Mouse (Mus musculus): Measurements from ENCODE around the gene Fcmr. TPM values are rescaled to one million over a fixed set of nuclear protein-coding genes. Genes with fewer than 3 reads are reported as not detected.

Fcmr gene
- not detected in 2 replicates for polyA plus RNA-seq (2016; fragmentation: Nextera tagmentation; extraction: Ambion mirVana)

DNA sequence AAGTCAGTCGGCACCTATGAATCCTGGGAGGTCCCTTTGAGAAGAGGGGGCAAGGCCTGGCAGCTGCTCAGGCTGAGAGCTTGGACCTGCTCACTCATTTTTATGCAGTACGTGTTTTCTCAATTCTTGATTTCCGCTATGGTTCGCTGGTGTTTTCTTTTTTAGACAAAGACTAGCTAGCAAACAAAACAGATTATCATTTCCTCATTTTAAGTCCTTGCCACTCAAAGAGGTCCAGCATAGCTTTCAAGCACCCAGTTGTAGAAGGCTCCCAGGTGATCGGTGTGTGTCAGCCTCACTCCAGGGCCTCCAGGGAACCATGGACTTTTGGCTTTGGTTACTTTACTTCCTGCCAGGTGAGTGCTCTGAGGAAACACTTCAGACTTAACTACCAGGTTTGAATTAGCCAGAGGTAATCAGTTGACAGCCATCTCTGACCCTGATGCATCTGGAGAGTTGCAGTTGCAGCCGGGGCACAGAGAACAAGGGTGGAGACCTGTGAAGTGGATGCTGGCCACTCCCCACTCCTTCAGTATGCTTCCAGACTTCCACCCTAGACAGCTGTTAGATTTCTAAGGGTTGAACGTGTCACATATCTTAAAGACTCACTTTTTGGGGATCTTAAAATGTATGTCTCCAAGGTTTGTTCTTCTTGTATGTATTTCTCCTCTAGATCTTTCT lies at the start of gene Fcmr:
Fcmr (plus strand) TSS at position 129 of the 681 bp plus-strand sequence.
- Histone ChIP-seq H3K4me1 (replicated peaks) (no peaks in the 10 kb centered on the region), H3K9me3 (no peaks in the 10 kb centered on the region), H3K4me2 (no peak within 1 kb of the TSS), H3K4me3 (replicated peaks) (no peak within 1 kb of the TSS), H3K36me3 (no peaks in the 10 kb centered on the region), H3K9ac (replicated peaks) (no peak within 1 kb of the TSS), H3K27ac (no peak within 1 kb of the TSS), H3K27me3 (no peaks in the 10 kb centered on the region)
- ATAC-seq (ENCODE audit: insufficient number of reproducible peaks, insufficient read depth, low FRiP score, low TSS enrichment, low read depth) = no peak
- 80% methylated on average over 7 of the region's 7 CpGs for WGBS

DNA sequence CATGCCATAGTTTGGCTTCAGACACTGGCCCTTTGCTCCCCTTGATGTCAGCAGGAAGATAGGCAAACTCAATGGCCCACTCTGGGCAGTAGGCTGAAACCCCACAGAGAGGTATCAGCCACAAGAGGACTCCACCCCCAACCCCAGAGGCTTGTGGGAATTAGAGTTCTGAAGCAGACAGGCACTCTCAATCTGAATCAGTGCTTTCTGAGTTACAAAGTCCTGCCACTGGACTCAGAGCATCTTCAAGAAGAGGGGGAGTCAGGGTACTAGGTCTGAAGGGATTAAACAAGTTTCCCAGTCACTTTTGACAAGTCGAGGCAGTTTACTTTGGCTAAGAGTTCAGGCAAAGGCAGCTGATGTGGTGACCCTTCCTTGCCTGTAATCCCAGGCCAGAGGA lies 45.7 kb upstream of the Fcmr start:
- H3K9ac ChIP-seq (replicated peaks) = no peak overlapping the region
- 83% methylated on average over 1 of the region's 1 CpGs for WGBS
- no peak overlapping the region for H3K27ac ChIP-seq
- no peak for ATAC-seq (ENCODE audit: insufficient number of reproducible peaks, insufficient read depth, low FRiP score, low TSS enrichment, low read depth)
- H3K4me2 ChIP-seq = no peak overlapping the region
- no peaks in the 10 kb centered on the region for H3K4me1 ChIP-seq (replicated peaks)
- H3K27me3 ChIP-seq = no peaks in the 10 kb centered on the region
- no peak overlapping the region for H3K4me3 ChIP-seq (replicated peaks)
- no peaks in the 10 kb centered on the region for H3K36me3 ChIP-seq
- no peaks in the 10 kb centered on the region for H3K9me3 ChIP-seq

DNA sequence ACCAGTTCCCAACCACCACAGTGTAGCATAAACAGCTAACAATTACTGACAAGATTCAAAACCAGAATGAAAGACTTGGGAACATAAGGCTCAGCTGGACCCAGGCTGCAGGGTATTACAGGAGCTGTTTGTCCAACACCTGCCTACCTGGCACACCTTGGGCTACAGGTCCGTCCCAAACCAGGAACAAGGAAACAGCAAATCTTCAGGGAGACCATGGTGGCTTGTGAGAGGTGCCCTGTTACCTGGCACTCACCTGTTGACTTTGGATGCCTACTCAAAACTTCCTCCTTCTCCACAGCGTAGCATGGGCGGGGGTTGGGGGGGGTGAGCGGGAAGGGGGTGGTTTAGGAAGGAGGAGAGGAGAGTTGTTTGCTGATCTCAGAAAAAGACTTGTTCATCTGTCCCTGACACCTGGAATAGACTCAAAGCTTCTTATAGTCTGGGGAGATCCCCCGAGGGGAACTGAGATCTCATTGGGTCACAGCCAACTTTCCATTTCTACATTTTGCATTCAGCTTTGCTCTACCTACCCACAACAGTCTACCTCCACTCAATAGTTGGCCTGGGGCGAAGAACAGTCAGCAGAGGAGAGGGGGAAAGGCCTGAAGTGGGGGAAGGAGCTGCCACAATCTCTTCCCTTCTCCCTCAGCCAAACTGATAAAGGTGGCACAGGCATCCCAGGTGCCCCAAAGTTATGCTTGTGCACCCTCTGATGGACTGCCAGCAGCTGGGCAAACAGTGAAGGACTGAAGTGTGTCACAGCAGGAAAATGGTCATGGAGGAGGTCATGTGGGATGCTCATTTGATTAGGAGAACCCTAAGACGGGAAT lies 44.9 kb upstream of the Fcmr start:
- H3K4me3 ChIP-seq (replicated peaks) = no peak overlapping the region
- no peaks in the 10 kb centered on the region for H3K27me3 ChIP-seq
- H3K9ac ChIP-seq (replicated peaks) = no peak overlapping the region
- no peaks in the 10 kb centered on the region for H3K36me3 ChIP-seq
- H3K4me1 ChIP-seq (replicated peaks) = no peaks in the 10 kb centered on the region
- no peak overlapping the region for H3K4me2 ChIP-seq
- 80% methylated on average over 7 of the region's 7 CpGs for WGBS
- no peak for ATAC-seq (ENCODE audit: insufficient number of reproducible peaks, insufficient read depth, low FRiP score, low TSS enrichment, low read depth)
- H3K27ac ChIP-seq = no peak overlapping the region
- no peaks in the 10 kb centered on the region for H3K9me3 ChIP-seq

DNA sequence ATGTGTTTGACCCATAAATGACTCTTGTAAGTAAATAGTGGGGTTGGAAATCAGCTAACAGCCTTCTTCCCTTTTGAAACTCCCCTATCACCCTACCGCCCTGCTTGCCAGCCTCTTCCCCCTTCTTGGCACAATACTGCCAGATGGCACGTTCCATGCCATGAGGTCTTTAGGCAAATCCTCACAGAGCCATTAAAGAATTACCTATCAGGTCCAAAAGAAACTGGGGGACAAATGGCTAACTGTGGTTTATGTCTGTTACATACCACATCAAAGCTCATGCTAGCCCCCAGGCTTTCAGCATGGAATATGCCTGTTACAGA lies 44.4 kb upstream of the Fcmr start:
- no peaks in the 10 kb centered on the region for H3K36me3 ChIP-seq
- no peak overlapping the region for H3K9ac ChIP-seq (replicated peaks)
- no peak overlapping the region for H3K4me3 ChIP-seq (replicated peaks)
- WGBS = 79% methylated on average over 2 of the region's 2 CpGs
- H3K9me3 ChIP-seq = no peaks in the 10 kb centered on the region
- H3K27ac ChIP-seq = no peak overlapping the region
- H3K4me2 ChIP-seq = no peak overlapping the region
- H3K4me1 ChIP-seq (replicated peaks) = no peaks in the 10 kb centered on the region
- H3K27me3 ChIP-seq = no peaks in the 10 kb centered on the region
- ATAC-seq (ENCODE audit: insufficient number of reproducible peaks, insufficient read depth, low FRiP score, low TSS enrichment, low read depth) = no peak

DNA sequence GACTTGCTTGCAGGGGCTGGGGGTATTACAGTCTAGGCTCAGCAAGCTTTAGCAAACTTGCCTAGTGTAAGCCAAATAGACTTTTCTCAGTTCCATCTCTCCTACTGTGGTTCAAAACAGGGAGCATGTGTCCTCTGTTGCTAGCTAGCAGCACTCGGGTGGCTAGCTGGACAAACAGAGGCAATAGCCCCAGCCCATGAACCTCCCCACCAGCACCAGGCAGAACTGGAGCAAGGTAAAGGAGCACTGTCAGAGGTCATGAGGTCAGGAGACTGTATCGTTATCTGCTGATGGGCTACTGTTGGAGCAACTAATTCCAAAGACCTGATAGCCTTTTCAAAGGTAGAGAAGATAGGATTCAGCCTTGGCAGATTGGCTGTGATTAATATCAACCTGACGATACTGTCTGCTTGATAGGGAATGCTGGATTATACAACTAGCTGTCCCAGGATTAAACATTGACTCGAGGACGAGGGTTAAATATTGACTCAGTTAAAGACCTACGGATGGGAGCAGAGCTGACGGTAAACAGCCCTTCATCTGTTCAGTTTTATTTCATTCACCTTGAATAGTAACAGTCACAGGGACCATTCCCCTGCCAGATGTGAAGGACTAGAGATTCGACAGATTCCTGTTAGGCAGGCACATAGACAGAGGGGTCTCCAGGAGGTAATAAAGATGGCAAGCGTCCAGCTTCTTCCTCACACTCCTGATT lies 43.4 kb upstream of the Fcmr start:
- H3K9me3 ChIP-seq = no peaks in the 10 kb centered on the region
- 70% methylated on average over 9 of the region's 9 CpGs for WGBS

DNA sequence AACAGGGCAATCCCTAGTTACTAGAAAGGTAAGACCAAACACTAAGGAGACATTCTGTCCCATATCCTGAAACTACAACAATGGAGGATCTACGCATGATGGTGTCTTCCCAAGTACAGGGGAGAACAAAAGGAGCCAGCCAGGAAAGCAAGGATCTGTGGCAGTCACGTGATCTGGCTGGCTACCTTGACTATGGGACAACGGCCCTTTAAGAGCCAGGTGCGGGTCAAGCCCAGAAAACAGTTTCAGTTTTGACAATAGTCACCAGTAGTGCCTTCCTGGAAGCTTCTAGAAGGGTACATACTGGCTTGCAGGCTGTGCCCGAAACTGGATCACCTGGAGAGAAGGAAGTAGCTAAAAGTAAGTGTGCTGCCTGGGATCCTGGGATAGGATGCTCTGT lies 39.0 kb upstream of the Fcmr start, which contains the start of gene Pigr:
Pigr (plus strand) TSS at position 237 of the 400 bp plus-strand sequence.
- 86% methylated on average over 5 of the region's 5 CpGs for WGBS
- H3K4me2 ChIP-seq = no peak within 1 kb of the TSS

More for the DNA sequence above, 43.4 kb upstream of the Fcmr start:
- Histone ChIP-seq H3K27me3 (no peaks in the 10 kb centered on the region), H3K36me3 (no peaks in the 10 kb centered on the region), H3K4me3 (replicated peaks) (no peak overlapping the region), H3K27ac (no peak overlapping the region), H3K9ac (replicated peaks) (no peak overlapping the region), H3K4me2 (no peak overlapping the region), H3K4me1 (replicated peaks) (no peaks in the 10 kb centered on the region)
- no peak for ATAC-seq (ENCODE audit: insufficient number of reproducible peaks, insufficient read depth, low FRiP score, low TSS enrichment, low read depth)

DNA sequence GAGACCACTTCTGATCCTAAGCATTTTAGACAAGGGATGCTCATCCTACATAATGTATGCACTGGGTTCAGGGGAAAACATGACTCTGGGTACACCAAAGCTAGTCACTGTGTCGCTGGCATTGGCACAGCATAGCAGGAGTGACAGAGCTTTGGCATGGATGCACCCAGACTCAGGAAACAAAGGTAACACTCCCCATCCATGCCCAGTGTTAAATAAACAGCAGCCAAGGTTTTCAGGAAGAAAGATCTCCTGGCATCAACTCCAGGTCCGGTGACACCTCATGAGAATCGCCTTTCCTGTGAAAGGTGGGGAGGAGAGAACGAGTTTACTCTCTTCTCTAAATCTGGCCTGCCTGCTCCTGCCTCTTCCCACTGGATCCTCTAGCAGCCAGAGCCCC lies 36.8 kb upstream of the Fcmr start:
- no peak overlapping the region for H3K27ac ChIP-seq
- no peaks in the 10 kb centered on the region for H3K4me1 ChIP-seq (replicated peaks)
- no peak overlapping the region for H3K4me3 ChIP-seq (replicated peaks)
- no peak overlapping the region for H3K9ac ChIP-seq (replicated peaks)
- WGBS = 78% methylated on average over 4 of the region's 4 CpGs
- H3K36me3 ChIP-seq = no peaks in the 10 kb centered on the region
- ATAC-seq (ENCODE audit: insufficient number of reproducible peaks, insufficient read depth, low FRiP score, low TSS enrichment, low read depth) = no peak
- H3K9me3 ChIP-seq = no peaks in the 10 kb centered on the region
- no peaks in the 10 kb centered on the region for H3K27me3 ChIP-seq
- H3K4me2 ChIP-seq = no peak overlapping the region

More for the DNA sequence above, 39.0 kb upstream of the Fcmr start, which contains the start of gene Pigr:
- no peaks in the 10 kb centered on the region for H3K36me3 ChIP-seq
- H3K4me1 ChIP-seq (replicated peaks) = no peaks in the 10 kb centered on the region
- H3K27ac ChIP-seq = no peak within 1 kb of the TSS
- H3K4me3 ChIP-seq (replicated peaks) = no peak within 1 kb of the TSS
- no peak for ATAC-seq (ENCODE audit: insufficient number of reproducible peaks, insufficient read depth, low FRiP score, low TSS enrichment, low read depth)
- no peaks in the 10 kb centered on the region for H3K9me3 ChIP-seq
- H3K27me3 ChIP-seq = no peaks in the 10 kb centered on the region
- H3K9ac ChIP-seq (replicated peaks) = no peak within 1 kb of the TSS

DNA sequence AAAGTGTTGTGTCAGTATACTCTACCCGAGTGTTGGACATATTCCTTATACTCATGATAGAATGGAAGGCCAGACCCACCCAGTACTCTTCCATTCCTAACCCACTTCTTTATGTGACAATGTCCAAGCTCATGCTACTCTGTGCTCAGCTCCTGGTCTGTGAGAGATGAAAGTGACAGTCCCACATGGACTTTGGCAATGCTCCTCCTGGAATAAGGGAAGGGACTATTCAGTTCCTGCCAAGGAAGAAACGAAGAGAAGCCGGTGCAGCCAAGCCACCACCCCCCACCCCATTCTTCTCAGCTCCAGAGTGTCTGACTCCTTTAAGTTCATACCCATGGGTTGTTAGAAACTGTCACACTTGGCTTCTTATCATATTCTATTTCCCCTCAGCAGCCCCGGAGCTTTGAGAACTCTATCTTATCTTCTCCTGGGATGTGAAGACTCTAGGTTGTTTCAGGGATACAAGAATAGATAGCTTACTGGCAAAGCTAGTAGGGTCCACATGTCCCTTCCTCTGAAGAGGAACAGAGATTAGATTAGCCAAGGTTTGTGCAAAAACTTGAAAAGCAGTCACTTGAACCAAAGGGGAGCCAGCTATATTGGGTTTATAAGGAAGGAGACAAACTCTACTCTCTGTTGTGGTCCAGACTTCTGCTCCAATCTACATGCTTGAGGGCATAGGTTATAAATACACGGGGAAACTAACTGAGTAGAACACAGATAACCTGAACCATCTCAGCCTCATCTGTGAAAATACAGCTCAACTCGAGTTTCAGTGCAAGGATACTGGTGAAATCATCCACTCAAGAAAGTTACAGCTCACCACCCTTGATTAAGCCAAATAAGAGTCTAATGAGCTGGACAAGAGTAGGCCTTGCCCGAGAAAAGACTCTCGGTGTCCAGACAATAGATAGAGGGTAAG lies 35.3 kb upstream of the Fcmr start:
- Histone ChIP-seq H3K9me3 (no peaks in the 10 kb centered on the region), H3K4me2 (no peak overlapping the region), H3K9ac (replicated peaks) (no peak overlapping the region), H3K27ac (no peak overlapping the region), H3K36me3 (no peaks in the 10 kb centered on the region), H3K27me3 (no peaks in the 10 kb centered on the region), H3K4me3 (replicated peaks) (no peak overlapping the region), H3K4me1 (replicated peaks) (no peaks in the 10 kb centered on the region)
- ATAC-seq (ENCODE audit: insufficient number of reproducible peaks, insufficient read depth, low FRiP score, low TSS enrichment, low read depth) = no peak
- WGBS = 84% methylated on average over 8 of the region's 8 CpGs

DNA sequence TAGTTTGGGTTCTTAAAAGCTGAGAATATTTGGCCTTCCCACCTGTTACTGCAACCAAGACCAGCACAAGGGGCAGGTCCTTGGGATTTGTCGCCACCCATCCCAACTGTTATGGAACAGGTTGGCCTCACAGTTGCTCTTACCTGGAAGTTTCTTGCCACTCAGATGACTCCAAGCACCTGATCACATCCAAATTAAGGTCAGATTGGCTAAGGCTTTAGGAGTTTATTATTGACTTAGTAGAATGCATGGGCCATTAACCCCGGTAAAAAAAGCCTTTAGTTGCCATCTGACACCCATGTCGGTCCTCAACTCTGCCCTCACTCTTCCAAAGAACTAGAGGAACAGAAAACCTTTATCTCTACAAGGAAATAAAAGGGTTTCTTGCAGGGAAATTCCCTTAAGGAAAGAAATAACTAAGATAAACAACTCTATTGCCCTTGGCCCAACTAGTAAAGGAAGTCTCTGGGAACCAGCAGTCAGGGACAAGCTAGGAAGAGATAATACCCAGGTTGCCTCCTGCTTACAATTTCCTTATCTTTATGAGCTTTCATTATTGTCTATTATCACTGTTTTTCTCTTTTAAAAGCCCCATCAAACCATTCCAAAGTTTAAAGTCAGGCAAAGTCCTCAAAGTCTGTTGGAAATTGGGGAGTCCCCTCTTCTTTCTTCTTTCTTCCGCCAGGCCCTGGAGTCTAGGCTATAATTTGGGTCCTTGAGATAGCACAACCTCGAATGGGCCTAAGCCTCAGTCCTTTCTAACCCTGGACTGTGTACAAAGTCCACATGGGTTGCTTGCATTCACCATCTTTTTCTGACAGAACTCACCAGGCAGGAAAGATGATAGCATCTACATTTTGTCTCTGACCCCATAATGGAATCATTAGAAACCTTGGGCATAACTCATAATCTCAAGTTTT lies 33.0 kb upstream of the Fcmr start:
- Histone ChIP-seq H3K9ac (replicated peaks) (no peak overlapping the region), H3K4me2 (no peak overlapping the region), H3K4me1 (replicated peaks) (no peaks in the 10 kb centered on the region), H3K4me3 (replicated peaks) (no peak overlapping the region), H3K9me3 (no peaks in the 10 kb centered on the region), H3K36me3 (no peaks in the 10 kb centered on the region), H3K27ac (no peak overlapping the region), H3K27me3 (no peaks in the 10 kb centered on the region)
- 60% methylated on average over 5 of the region's 5 CpGs for WGBS
- ATAC-seq (ENCODE audit: insufficient number of reproducible peaks, insufficient read depth, low FRiP score, low TSS enrichment, low read depth) = no peak

Data from limb, embryonic 12.5 days (tissue).